ENCODE assay signal across 17 mouse cellular contexts in the genomic region with DNA sequence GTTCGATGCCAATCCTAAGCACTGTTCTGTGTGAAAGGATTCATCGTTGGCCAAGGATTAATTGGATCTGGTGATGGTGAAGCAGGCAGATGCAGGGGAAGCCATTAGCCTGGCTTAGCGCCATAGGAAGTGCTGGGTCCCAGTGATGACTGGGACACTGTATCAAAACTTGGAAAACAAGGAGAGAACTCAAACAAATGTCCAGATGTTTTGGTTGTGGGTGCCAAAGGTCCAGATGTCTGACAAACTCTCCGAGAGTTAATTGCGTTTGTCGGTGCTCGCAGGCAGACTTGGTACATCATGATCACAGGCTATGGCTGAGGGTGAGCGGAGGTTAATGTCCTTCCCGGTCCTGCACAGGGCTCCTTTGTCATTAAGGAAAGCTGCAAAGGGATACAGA.
DNase-seq lines count a peak whose midpoint lies in the region; ATAC-seq and TF ChIP-seq lines count a peak whose summit lies in the region.
"Had no signal": no experiment of that assay in that cellular context is flagged by ENCODE, and none has a peak within 500 bp of the region (broad histone marks: within the 10 kb centered on the region; RNA-seq: fewer than 3 reads in every experiment).

No protein-coding gene starts in this region.

- peak overlapping the region; percentile 76 for H3K4me3 ChIP-seq in testis, adult 2 months (ENCODE audit: control insufficient read depth, low read depth, low read length)
- H3K4me3 ChIP-seq in lung, embryonic 14.5 days (ENCODE audit: low read depth, low read length), result no peak overlapping the region
- H3K4me3 ChIP-seq: erythroblast, embryonic 14.5 days; midbrain, embryonic 12.5 days; neural tube, embryonic 13.5 days had no signal

- DNase-seq in cerebellum, postnatal 14 days, result peak; percentile 10 to 23
- DNase-seq in cerebellum, postnatal 36 days, result no peak
- no peak for DNase-seq in testis, postnatal 10 days (ENCODE audit: low spot score)
- peak; percentile 89 for DNase-seq in lung, embryonic 14.5 days
- DNase-seq in layer of hippocampus, postnatal 25 days (ENCODE audit: extremely low spot score in 1 of 2, low spot score in 1 of 2), result no peak
- DNase-seq in cerebellum, postnatal 4 days (ENCODE audit: low spot score in 2 of 2), result no peak
- DNase-seq in retina, embryonic 14.5 days (ENCODE audit: low spot score), result no peak
- DNase-seq: adrenal gland, postnatal 25 days; cerebellum, adult 11 months; embryo, embryonic 11 days; kidney, adult 2 months; thymus, adult 18-20 months had no signal

- no peaks in the 10 kb centered on the region for H3K9me3 ChIP-seq in lung, embryonic 14.5 days (ENCODE audit: low read depth, low read length)
- H3K9me3 ChIP-seq: midbrain, embryonic 12.5 days; neural tube, embryonic 13.5 days had no signal

- H3K4me2 ChIP-seq in lung, embryonic 14.5 days, result no peak overlapping the region
- H3K4me2 ChIP-seq: hindbrain, embryonic 14.5 days; midbrain, embryonic 12.5 days; neural tube, embryonic 13.5 days had no signal

- no peak for TF ChIP-seq CTCF in testis, adult 2 months (IDR thresholded peaks at IDR 0.05; ENCODE audit: control insufficient read depth, insufficient read depth, insufficient replicate concordance, low read depth, low read length)
- TF ChIP-seq CTCF in lung, embryonic 14.5 days (IDR thresholded peaks at IDR 0.05; ENCODE audit: low read depth), result no peak

- H3K27me3 ChIP-seq in testis, adult 2 months (ENCODE audit: control insufficient read depth, insufficient read depth, low read length), result no peaks in the 10 kb centered on the region
- H3K27me3 ChIP-seq in lung, embryonic 14.5 days (ENCODE audit: insufficient read depth, low read length), result no peaks in the 10 kb centered on the region

- H3K27ac ChIP-seq in testis, adult 2 months (ENCODE audit: control insufficient read depth, insufficient read depth, low read depth, low read length), result peak overlapping the region; percentile 42; the same call in 1 of the 2 replicates
- no peak overlapping the region for H3K27ac ChIP-seq in lung, embryonic 14.5 days (ENCODE audit: low read depth)
- H3K27ac ChIP-seq: hindbrain, embryonic 14.5 days; midbrain, embryonic 12.5 days; neural tube, embryonic 13.5 days had no signal

- peak; percentile 72 for ATAC-seq in lung, embryonic 14.5 days (ENCODE audit: insufficient read depth)

- H3K36me3 ChIP-seq in testis, adult 2 months (ENCODE audit: control insufficient read depth, insufficient read depth, low read length), result no peaks in the 10 kb centered on the region
- H3K36me3 ChIP-seq in lung, embryonic 14.5 days (ENCODE audit: insufficient read depth), result no peaks in the 10 kb centered on the region
- H3K36me3 ChIP-seq: midbrain, embryonic 12.5 days; neural tube, embryonic 13.5 days had no signal

- TF ChIP-seq POLR2A in testis, adult 2 months (IDR thresholded peaks at IDR 0.05; ENCODE audit: control insufficient read depth, low read depth, low read length), result no peak

- H3K9ac ChIP-seq in lung, embryonic 14.5 days, result no peak overlapping the region
- H3K9ac ChIP-seq: hindbrain, embryonic 14.5 days; midbrain, embryonic 12.5 days; neural tube, embryonic 13.5 days had no signal

- peaks cover 13% of the 10 kb centered on the region for H3K4me1 ChIP-seq in testis, adult 2 months (ENCODE audit: control insufficient read depth, insufficient read depth, low read length)
- no peaks in the 10 kb centered on the region for H3K4me1 ChIP-seq in lung, embryonic 14.5 days (ENCODE audit: insufficient read depth)
- H3K4me1 ChIP-seq: midbrain, embryonic 12.5 days had no signal

- 43% methylated on average over 9 of the region's 9 CpGs for WGBS in lung, embryonic 14.5 days

Comparison
In these comparisons a context has a peak if more than half of its experiments do, and no peak if none do; other contexts are left out.
1. DNase-seq: peak in cerebellum, postnatal 14 days (2 of 2) and lung, embryonic 14.5 days (single experiment); none in cerebellum, postnatal 36 days (0 of 2), testis, postnatal 10 days (single experiment), layer of hippocampus, postnatal 25 days (0 of 2), cerebellum, postnatal 4 days (0 of 2) and retina, embryonic 14.5 days (single experiment).